Mouse (Mus musculus): ENCODE results near the gene Cry2. TPM values are rescaled to one million over a fixed set of nuclear protein-coding genes. Genes with fewer than 3 reads are reported as not detected.
A peak's percentile ranks its signal among the peaks of the same experiment; 100 is the strongest.

The Cry2 gene
- polyA plus RNA-seq, 1 experiment from 2014 or later = 25.5 TPM

GRCm38 (mm10) chr2:92389645-92390044 lies 44.2 kb downstream of the Cry2 start:
- ATAC-seq (replicated peaks; ENCODE audit: low FRiP score) = no peak
- Histone ChIP-seq H3K9ac (ENCODE audit: low read length) (no peak overlapping the region), H3K27me3 (ENCODE audit: control insufficient read depth, insufficient read depth, low read length) (no peaks in the 10 kb centered on the region), H3K36me3 (ENCODE audit: control insufficient read depth, insufficient read depth, low read length) (peaks cover 13% of the 10 kb centered on the region; the same call in 1 of the 2 replicates), H3K27ac (ENCODE audit: low read depth, low read length) (peak overlapping the region; percentile 67; the same call in 1 of the 2 replicates), H3K4me2 (ENCODE audit: low read depth, low read length, severe bottlenecking) (peak overlapping the region; percentile 85), H3K4me3 (ENCODE audit: low read depth, low read length) (peak overlapping the region; percentile 73), H3K9me3 (ENCODE audit: control insufficient read depth, low read length) (no peaks in the 10 kb centered on the region), H3K4me1 (replicated peaks; ENCODE audit: control insufficient read depth, insufficient read depth, low read length) (peaks cover 30% of the 10 kb centered on the region)
- DNase-seq (ENCODE audit: low spot score) = no peak
- WGBS = 3% methylated on average over 10 of the region's 10 CpGs

GRCm38 (mm10) chr2:92388891-92389641 lies 44.8 kb downstream of the Cry2 start:
- Histone ChIP-seq H3K9me3 (ENCODE audit: control insufficient read depth, low read length) (no peaks in the 10 kb centered on the region), H3K27ac (ENCODE audit: low read depth, low read length) (peak overlapping the region; percentile 51), H3K4me3 (ENCODE audit: low read depth, low read length) (peak overlapping the region; percentile 73), H3K4me2 (ENCODE audit: low read depth, low read length, severe bottlenecking) (peak overlapping the region; percentile 85), H3K9ac (ENCODE audit: low read length) (peak overlapping the region; percentile 78), H3K4me1 (replicated peaks; ENCODE audit: control insufficient read depth, insufficient read depth, low read length) (peaks cover 30% of the 10 kb centered on the region), H3K36me3 (ENCODE audit: control insufficient read depth, insufficient read depth, low read length) (peaks cover 13% of the 10 kb centered on the region; the same call in 1 of the 2 replicates), H3K27me3 (ENCODE audit: control insufficient read depth, insufficient read depth, low read length) (no peaks in the 10 kb centered on the region)
- peak; percentile 98 for DNase-seq (ENCODE audit: low spot score)
- ATAC-seq (replicated peaks; ENCODE audit: low FRiP score) = peak; percentile 95
- WGBS = under 1% methylated on average over 57 of the region's 62 CpGs

GRCm38 (mm10) chr2:92388081-92388517 lies 45.7 kb downstream of the Cry2 start:
- H3K4me3 ChIP-seq (ENCODE audit: low read depth, low read length) = peak overlapping the region; percentile 73
- peaks cover 13% of the 10 kb centered on the region; the same call in 1 of the 2 replicates for H3K36me3 ChIP-seq (ENCODE audit: control insufficient read depth, insufficient read depth, low read length)
- no peak overlapping the region; the same call in 1 of the 2 replicates for H3K27ac ChIP-seq (ENCODE audit: low read depth, low read length)
- H3K4me2 ChIP-seq (ENCODE audit: low read depth, low read length, severe bottlenecking) = peak overlapping the region; percentile 85
- no peak for DNase-seq (ENCODE audit: low spot score)
- no peak for ATAC-seq (replicated peaks; ENCODE audit: low FRiP score)
- H3K27me3 ChIP-seq (ENCODE audit: control insufficient read depth, insufficient read depth, low read length) = no peaks in the 10 kb centered on the region
- H3K9ac ChIP-seq (ENCODE audit: low read length) = peak overlapping the region; percentile 78
- no peaks in the 10 kb centered on the region for H3K9me3 ChIP-seq (ENCODE audit: control insufficient read depth, low read length)
- H3K4me1 ChIP-seq (replicated peaks; ENCODE audit: control insufficient read depth, insufficient read depth, low read length) = peaks cover 30% of the 10 kb centered on the region
- WGBS = 62% methylated on average over 3 of the region's 3 CpGs

- Histone ChIP-seq H3K4me1 (replicated peaks; ENCODE audit: control insufficient read depth, insufficient read depth, low read length) (peaks cover 25% of the 10 kb centered on the region), H3K36me3 (ENCODE audit: control insufficient read depth, insufficient read depth, low read length) (peaks cover 13% of the 10 kb centered on the region; the same call in 1 of the 2 replicates)
- 72% methylated on average over 4 of the region's 4 CpGs for WGBS
Observed at GRCm38 (mm10) chr2:92387646-92388045, 46.2 kb downstream of the Cry2 start.

GRCm38 (mm10) chr2:92386821-92387570 lies 46.8 kb downstream of the Cry2 start:
- Histone ChIP-seq H3K9me3 (ENCODE audit: control insufficient read depth, low read length) (no peaks in the 10 kb centered on the region), H3K4me2 (ENCODE audit: low read depth, low read length, severe bottlenecking) (no peak overlapping the region), H3K9ac (ENCODE audit: low read length) (no peak overlapping the region), H3K27ac (ENCODE audit: low read depth, low read length) (no peak overlapping the region), H3K4me1 (replicated peaks; ENCODE audit: control insufficient read depth, insufficient read depth, low read length) (peaks cover 21% of the 10 kb centered on the region), H3K4me3 (ENCODE audit: low read depth, low read length) (no peak overlapping the region), H3K36me3 (ENCODE audit: control insufficient read depth, insufficient read depth, low read length) (peaks cover 13% of the 10 kb centered on the region; the same call in 1 of the 2 replicates), H3K27me3 (ENCODE audit: control insufficient read depth, insufficient read depth, low read length) (no peaks in the 10 kb centered on the region)
- WGBS = 91% methylated on average over 30 of the region's 30 CpGs
- DNase-seq (ENCODE audit: low spot score) (no peak), ATAC-seq (replicated peaks; ENCODE audit: low FRiP score) (no peak)

More at GRCm38 (mm10) chr2:92387646-92388045, 46.2 kb downstream of the Cry2 start:
- peak overlapping the region; percentile 85 for H3K4me2 ChIP-seq (ENCODE audit: low read depth, low read length, severe bottlenecking)
- H3K9me3 ChIP-seq (ENCODE audit: control insufficient read depth, low read length) = no peaks in the 10 kb centered on the region
- no peak for ATAC-seq (replicated peaks; ENCODE audit: low FRiP score)
- H3K9ac ChIP-seq (ENCODE audit: low read length) = no peak overlapping the region
- H3K27me3 ChIP-seq (ENCODE audit: control insufficient read depth, insufficient read depth, low read length) = no peaks in the 10 kb centered on the region
- no peak overlapping the region for H3K27ac ChIP-seq (ENCODE audit: low read depth, low read length)
- no peak for DNase-seq (ENCODE audit: low spot score)
- peak overlapping the region; percentile 73; the same call in 1 of the 2 replicates for H3K4me3 ChIP-seq (ENCODE audit: low read depth, low read length)

- 88% methylated on average over 22 of the region's 22 CpGs for WGBS
- ATAC-seq (replicated peaks; ENCODE audit: low FRiP score) = no peak
- no peak for DNase-seq (ENCODE audit: low spot score)
- no peak overlapping the region for H3K9ac ChIP-seq (ENCODE audit: low read length)
- no peaks in the 10 kb centered on the region for H3K27me3 ChIP-seq (ENCODE audit: control insufficient read depth, insufficient read depth, low read length)
- H3K27ac ChIP-seq (ENCODE audit: low read depth, low read length) = no peak overlapping the region
- H3K4me1 ChIP-seq (replicated peaks; ENCODE audit: control insufficient read depth, insufficient read depth, low read length) = peaks cover 10% of the 10 kb centered on the region
- H3K4me3 ChIP-seq (ENCODE audit: low read depth, low read length) = no peak overlapping the region
- no peaks in the 10 kb centered on the region for H3K9me3 ChIP-seq (ENCODE audit: control insufficient read depth, low read length)
- H3K36me3 ChIP-seq (ENCODE audit: control insufficient read depth, insufficient read depth, low read length) = peaks cover 13% of the 10 kb centered on the region; the same call in 1 of the 2 replicates
- H3K4me2 ChIP-seq (ENCODE audit: low read depth, low read length, severe bottlenecking) = no peak overlapping the region
Observed at GRCm38 (mm10) chr2:92385113-92386051, 48.5 kb downstream of the Cry2 start.

- Histone ChIP-seq H3K27me3 (ENCODE audit: control insufficient read depth, insufficient read depth, low read length) (no peaks in the 10 kb centered on the region), H3K9me3 (ENCODE audit: control insufficient read depth, low read length) (no peaks in the 10 kb centered on the region), H3K4me2 (ENCODE audit: low read depth, low read length, severe bottlenecking) (no peak overlapping the region), H3K9ac (ENCODE audit: low read length) (no peak overlapping the region), H3K4me3 (ENCODE audit: low read depth, low read length) (no peak overlapping the region), H3K4me1 (replicated peaks; ENCODE audit: control insufficient read depth, insufficient read depth, low read length) (peaks cover 3% of the 10 kb centered on the region; the same call in 1 of the 2 replicates), H3K36me3 (ENCODE audit: control insufficient read depth, insufficient read depth, low read length) (peaks cover 13% of the 10 kb centered on the region; the same call in 1 of the 2 replicates), H3K27ac (ENCODE audit: low read depth, low read length) (no peak overlapping the region)
- ATAC-seq (replicated peaks; ENCODE audit: low FRiP score) (no peak), DNase-seq (ENCODE audit: low spot score) (no peak)
- WGBS = 86% methylated on average over 4 of the region's 4 CpGs
Observed at GRCm38 (mm10) chr2:92384101-92384500, 49.7 kb downstream of the Cry2 start.

- ATAC-seq (replicated peaks; ENCODE audit: low FRiP score) = no peak
Observed at GRCm38 (mm10) chr2:92382759-92383158, 51.1 kb downstream of the Cry2 start.

More at GRCm38 (mm10) chr2:92382759-92383158, 51.1 kb downstream of the Cry2 start:
- WGBS = 88% methylated on average over 4 of the region's 4 CpGs
- H3K36me3 ChIP-seq (ENCODE audit: control insufficient read depth, insufficient read depth, low read length) = peaks cover 13% of the 10 kb centered on the region; the same call in 1 of the 2 replicates
- H3K9ac ChIP-seq (ENCODE audit: low read length) = no peak overlapping the region
- H3K4me3 ChIP-seq (ENCODE audit: low read depth, low read length) = no peak overlapping the region
- H3K9me3 ChIP-seq (ENCODE audit: control insufficient read depth, low read length) = no peaks in the 10 kb centered on the region
- DNase-seq (ENCODE audit: low spot score) = no peak
- no peak overlapping the region for H3K4me2 ChIP-seq (ENCODE audit: low read depth, low read length, severe bottlenecking)
- H3K27ac ChIP-seq (ENCODE audit: low read depth, low read length) = no peak overlapping the region
- H3K27me3 ChIP-seq (ENCODE audit: control insufficient read depth, insufficient read depth, low read length) = no peaks in the 10 kb centered on the region
- H3K4me1 ChIP-seq (replicated peaks; ENCODE audit: control insufficient read depth, insufficient read depth, low read length) = no peaks in the 10 kb centered on the region
